Mouse (Mus musculus) cerebellum, adult 11 months (tissue): ENCODE data around the gene Orai1.

Experiments
- DNase-seq: peaks from one replicate; pipeline ENCODE4 v3.0.0; 2022

The Orai1 gene

DNA sequence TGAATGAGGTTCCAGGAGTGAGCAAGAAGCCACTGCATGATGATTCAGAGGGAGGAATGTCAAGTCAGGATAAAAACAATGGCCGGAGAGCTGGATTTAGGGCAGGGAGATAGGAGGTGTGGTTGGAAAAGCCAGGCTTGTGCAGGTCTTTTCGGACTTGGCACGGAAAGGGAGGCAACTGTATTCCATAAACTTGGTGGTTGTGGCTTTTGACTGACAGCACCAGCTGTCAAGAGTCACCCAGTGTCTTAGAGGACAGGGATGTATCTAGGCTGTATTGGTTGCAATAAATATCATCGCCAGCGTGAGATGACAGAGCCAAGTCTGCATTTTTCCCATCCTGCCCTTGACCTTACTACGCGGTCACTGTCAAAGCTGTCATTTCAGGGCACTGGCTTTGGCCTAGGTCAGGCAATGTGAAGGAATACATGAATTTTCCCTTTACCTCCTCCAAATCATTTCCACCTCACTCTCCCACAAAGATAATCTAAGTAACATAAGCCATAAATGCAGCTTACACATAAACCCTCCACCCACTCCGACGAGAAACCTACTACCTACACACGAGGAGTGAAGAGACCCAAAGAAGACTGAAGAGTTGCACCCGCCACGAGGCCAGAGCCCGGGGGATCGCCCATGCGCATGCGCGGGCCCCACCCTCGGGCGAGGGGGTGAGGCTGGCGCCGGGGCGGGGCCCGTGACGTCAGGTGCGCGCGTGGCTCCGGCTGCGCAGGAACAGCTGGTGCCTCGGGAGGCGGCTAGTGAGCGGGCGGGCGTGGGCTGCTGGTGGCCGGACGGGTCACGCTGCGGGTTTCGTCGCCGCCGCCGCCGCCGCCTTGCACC is 60.9 kb downstream of the Orai1 start:
- peak; percentile 96 for DNase-seq

DNA sequence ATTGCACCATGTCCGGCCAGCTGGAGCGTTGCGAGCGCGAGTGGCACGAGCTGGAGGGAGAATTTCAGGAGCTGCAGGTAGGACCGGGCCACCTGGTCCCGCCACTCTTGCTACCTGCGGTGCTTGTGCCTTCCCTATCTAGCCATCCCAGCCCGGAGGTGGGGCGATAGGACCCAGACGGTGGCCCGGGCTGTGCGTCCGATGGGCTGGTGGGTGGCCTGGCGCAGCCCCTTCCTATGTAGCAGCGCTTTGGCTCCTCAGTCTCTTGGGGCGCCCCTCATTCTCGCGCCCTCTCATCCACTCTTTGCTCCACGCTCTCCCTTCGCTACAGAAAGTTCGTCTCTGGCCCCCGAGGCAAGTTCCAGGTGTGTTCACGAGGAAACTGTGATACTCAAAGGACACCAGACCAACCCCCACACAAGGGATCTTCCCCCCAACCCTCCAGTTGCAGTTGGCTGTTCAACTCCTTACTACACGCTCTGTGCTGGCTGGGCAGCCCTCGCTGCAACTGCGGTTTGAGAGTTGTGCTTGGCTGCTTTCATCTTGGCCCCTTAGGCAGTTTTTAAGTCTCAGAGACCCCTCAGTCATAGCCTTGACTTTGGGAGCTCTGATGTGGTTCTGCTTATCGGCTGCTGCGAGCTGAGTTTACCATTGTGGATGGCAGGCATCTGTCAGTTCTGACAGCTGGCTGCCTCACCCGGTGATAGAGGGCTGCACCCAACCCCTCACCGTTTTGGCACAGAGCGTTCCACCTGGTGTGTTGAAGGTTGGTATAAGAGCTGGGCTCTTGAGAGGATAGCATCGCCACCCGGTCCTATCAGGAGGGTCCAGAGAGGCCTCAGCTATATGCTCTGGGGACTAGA is 61.8 kb downstream of the Orai1 start:
- DNase-seq = no peak

DNA sequence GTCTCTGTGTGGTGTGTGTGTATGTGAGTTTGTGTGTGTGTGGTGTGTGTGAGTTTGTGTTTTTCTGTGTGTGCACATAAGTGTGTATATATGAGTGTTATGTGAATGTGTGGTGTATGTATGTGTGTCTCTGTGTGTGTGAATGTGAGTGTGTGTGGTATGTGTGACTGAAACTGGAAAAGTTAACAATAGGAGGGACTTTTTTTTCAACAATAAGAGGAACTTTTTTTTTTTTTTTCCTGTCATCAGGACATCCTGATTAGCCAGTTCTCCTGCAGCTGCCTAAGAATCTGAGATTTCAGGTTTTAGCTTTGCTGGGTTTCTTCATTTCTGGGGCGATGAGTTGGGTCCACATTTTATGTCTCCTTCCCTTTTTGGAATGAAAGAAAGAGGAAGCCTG is 64.7 kb downstream of the Orai1 start:
- DNase-seq = no peak

DNA sequence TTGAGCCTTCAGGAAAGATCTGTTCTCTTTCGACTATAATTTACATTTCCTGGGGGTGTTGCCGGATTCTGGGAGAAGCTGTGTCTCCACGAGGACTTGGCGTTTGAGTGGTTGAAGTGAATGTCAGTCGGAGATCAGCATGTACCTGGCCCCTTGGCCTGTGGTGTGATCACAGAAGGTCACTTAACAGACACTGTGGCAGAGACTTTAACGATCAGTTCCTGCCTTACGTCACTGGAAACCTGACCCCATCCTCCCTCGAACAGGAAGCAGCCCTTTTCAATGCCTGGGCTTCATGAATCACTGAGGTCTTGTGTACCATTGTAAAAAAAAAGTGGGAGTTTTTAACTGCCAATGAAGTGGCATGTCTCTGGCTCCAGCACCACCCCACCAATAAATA is 65.2 kb downstream of the Orai1 start:
- no peak for DNase-seq
